Mouse (Mus musculus) cortical plate, adult 2 months (tissue): ENCODE measurements around the gene Lama5.

ENCODE experiments used
- CTCF ChIP-seq: fragments of 200-500 bp; IDR thresholded peaks from 2 replicates; pipeline ENCODE4 v1.5.1; 2011; ENCODE audit warnings: mild to moderate bottlenecking, control low read depth, low read length; ENCODE audit not compliant: insufficient read depth; ENCODE audit errors: extremely low read depth
- POLR2A ChIP-seq: fragments of 200-500 bp; IDR thresholded peaks from 2 replicates; pipeline ENCODE4 v1.6.1; 2011; ENCODE audit warnings: mild to moderate bottlenecking, low read length, control low read depth; ENCODE audit not compliant: insufficient read depth; ENCODE audit errors: extremely low read depth

GRCm38 (mm10) chr2:180254436-180255209 is 29.0 kb upstream of the Lama5 start:
- TF ChIP-seq POLR2A (no peak), CTCF (no peak)
